Mouse (Mus musculus): ENCODE results near the gene Kcnma1. TPM values are rescaled to one million over a fixed set of nuclear protein-coding genes. Genes with fewer than 3 reads are reported as not detected.

Gene Kcnma1
- polyA plus RNA-seq, 1 experiment from 2014 or later = 1.0 TPM

DNA sequence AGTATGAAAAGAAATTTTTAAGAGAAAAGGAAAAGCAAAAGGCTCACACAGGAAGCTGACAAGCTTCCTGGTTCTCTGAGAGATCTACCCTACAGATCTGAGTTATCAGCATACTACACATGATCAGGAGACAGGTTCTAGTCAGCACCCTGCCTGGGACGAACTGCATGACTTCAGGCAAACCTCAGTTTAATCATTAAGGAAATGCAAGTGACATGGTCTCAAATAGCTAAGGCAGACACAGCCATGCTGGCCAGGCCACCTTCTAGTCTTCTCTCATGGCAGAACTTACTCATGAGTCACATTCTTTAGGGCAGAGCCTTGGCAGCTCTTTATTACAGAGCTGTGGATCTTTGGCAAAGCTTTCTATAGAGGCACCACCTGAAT is 227.6 kb downstream of the Kcnma1 start:
- H3K9me3 ChIP-seq (ENCODE audit: control insufficient read depth, low read length) = no peaks in the 10 kb centered on the region
- H3K36me3 ChIP-seq (ENCODE audit: control insufficient read depth, insufficient read depth, low read length) = no peaks in the 10 kb centered on the region
- 17% methylated on average over 1 of the region's 1 CpGs for WGBS
- no peak overlapping the region for H3K4me2 ChIP-seq (ENCODE audit: low read depth, low read length)
- no peak overlapping the region for H3K9ac ChIP-seq (ENCODE audit: low read length)
- H3K27me3 ChIP-seq (ENCODE audit: control insufficient read depth, insufficient read depth, low read depth, low read length) = no peaks in the 10 kb centered on the region
- peaks cover 6% of the 10 kb centered on the region; the same call in 1 of the 2 replicates for H3K4me1 ChIP-seq (replicated peaks; ENCODE audit: control insufficient read depth, insufficient read depth, low read length)
- H3K4me3 ChIP-seq (ENCODE audit: low read length) = no peak overlapping the region
- H3K27ac ChIP-seq (ENCODE audit: low read length) = no peak overlapping the region
- no peak for ATAC-seq (ENCODE audit: low read depth)

DNA sequence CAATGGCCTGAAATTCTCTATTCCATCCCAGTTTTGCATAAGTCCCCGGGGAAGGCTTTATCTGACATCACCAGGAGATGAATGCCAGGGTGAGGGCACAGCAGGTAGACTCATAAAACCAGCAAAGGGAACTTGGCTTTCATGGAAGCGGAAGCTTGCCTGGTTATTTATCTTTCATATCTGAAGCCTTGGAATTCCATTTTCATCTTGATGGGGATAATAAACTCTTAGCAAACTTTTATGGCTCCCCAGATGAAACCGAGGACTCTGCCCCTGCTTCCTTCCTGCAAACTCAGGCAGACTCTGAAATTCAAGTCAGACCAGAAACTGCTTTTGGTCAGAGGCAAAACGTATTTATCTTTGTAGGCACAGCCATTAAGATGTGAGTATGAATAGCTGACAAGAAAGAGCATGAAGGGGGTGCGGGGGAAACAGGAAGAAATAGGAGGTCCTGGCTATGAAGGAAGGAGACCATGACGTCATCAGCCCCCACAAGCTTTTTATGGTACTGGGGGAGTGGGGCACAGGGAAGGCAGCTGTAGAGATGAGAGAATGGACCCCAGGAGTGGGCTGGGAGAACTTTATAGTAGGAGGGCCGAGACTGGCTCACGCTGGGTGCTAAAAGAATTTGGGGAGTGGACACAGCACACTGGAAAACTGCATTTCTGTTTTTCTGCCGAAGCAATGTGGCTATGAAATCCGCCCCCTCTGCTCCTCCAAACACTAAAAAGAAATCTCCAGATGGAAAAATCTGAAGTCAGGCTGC is 228.2 kb downstream of the Kcnma1 start:
- no peaks in the 10 kb centered on the region for H3K9me3 ChIP-seq (ENCODE audit: control insufficient read depth, low read length)
- H3K9ac ChIP-seq (ENCODE audit: low read length) = no peak overlapping the region
- peaks cover 6% of the 10 kb centered on the region; the same call in 1 of the 2 replicates for H3K4me1 ChIP-seq (replicated peaks; ENCODE audit: control insufficient read depth, insufficient read depth, low read length)
- no peak overlapping the region for H3K27ac ChIP-seq (ENCODE audit: low read length)
- no peaks in the 10 kb centered on the region for H3K36me3 ChIP-seq (ENCODE audit: control insufficient read depth, insufficient read depth, low read length)
- no peaks in the 10 kb centered on the region for H3K27me3 ChIP-seq (ENCODE audit: control insufficient read depth, insufficient read depth, low read depth, low read length)
- H3K4me2 ChIP-seq (ENCODE audit: low read depth, low read length) = no peak overlapping the region
- 29% methylated on average over 10 of the region's 10 CpGs for WGBS
- H3K4me3 ChIP-seq (ENCODE audit: low read length) = no peak overlapping the region
- ATAC-seq (ENCODE audit: low read depth) = no peak

DNA sequence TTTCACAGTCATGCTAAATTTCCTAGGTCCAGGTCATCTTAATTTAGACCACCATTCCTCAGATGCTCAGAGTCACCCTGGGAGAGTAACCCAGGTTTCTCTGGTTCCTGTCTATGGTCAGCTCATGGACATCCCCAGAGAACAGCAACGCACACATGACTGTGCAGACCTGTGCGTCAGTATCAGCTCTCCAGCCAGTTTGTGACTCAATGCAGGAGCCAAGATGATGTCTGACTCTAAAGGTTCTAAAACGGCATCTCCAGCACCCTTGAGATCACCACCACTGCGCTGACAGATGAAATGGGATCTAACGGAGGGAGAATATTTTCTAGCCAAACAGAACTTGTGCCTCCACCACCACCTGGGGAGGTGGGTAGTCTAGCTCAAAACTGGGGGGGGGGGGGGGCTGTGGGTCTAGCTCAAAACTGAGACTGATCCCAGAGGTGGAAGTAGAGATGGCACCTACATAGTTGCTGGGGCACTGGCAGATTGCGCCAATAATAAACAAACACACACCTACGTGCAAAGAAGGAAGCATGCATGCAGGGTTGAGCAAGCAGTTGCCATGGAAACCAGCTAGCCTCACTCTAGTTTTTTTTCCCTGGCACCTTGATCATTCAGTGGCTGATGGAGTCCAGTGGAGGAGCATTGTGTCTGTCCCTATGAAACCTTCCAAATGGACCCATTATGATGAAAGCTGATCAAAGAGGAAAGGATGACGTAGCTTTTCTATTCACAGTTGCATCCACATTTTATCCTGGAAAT is 231.3 kb downstream of the Kcnma1 start:
- Histone ChIP-seq H3K4me3 (ENCODE audit: low read length) (no peak overlapping the region), H3K4me1 (replicated peaks; ENCODE audit: control insufficient read depth, insufficient read depth, low read length) (peaks cover 6% of the 10 kb centered on the region; the same call in 1 of the 2 replicates), H3K9ac (ENCODE audit: low read length) (no peak overlapping the region), H3K9me3 (ENCODE audit: control insufficient read depth, low read length) (no peaks in the 10 kb centered on the region), H3K36me3 (ENCODE audit: control insufficient read depth, insufficient read depth, low read length) (no peaks in the 10 kb centered on the region), H3K27ac (ENCODE audit: low read length) (no peak overlapping the region), H3K4me2 (ENCODE audit: low read depth, low read length) (no peak overlapping the region), H3K27me3 (ENCODE audit: control insufficient read depth, insufficient read depth, low read depth, low read length) (no peaks in the 10 kb centered on the region)
- no peak for ATAC-seq (ENCODE audit: low read depth)
- 67% methylated on average over 8 of the region's 8 CpGs for WGBS

DNA sequence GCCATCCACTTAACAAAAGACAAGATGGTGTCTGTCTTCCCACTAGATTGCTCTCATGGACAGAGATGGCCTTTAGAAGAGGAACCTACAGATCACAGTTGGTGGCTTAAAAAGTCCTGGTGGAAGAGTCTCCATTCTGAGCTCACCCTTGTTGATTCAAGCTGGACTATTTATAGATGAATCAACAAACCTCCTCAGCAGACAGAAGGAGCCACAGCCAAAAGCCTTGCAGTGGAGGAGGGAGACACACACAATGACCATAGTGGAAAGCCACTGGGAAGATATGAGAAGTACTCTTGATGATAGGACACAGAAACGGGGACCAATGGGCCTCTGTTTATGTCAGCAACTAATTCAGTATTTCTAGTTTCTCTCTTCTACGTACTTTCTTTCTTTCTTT is 239.7 kb downstream of the Kcnma1 start:
- Histone ChIP-seq H3K9me3 (ENCODE audit: control insufficient read depth, low read length) (no peaks in the 10 kb centered on the region), H3K9ac (ENCODE audit: low read length) (no peak overlapping the region)
- 66% methylated on average over 2 of the region's 2 CpGs for WGBS

DNA sequence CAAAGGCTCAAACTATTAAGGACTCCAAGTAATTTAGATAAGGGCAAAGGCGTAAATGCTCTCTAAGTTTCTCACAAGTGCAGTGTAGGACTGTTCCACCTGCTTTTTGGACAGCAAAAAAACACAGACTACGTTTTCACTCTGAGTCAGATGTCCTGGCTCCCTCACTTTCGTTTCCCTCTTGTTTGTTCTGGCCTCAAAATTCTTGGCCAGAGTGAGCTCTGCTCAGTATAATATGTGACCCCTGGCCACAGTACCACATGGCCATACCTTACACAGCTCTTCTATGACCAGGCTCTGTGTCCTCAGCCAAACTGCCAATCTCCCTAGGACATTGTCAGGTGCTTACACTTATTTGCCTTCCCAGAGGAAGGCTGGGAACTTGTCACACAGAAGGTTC is 241.6 kb downstream of the Kcnma1 start:
- no peak for ATAC-seq (ENCODE audit: low read depth)
- WGBS = 59% methylated on average over 3 of the region's 3 CpGs
- Histone ChIP-seq H3K9ac (ENCODE audit: low read length) (no peak overlapping the region), H3K27ac (ENCODE audit: low read length) (no peak overlapping the region), H3K4me1 (replicated peaks; ENCODE audit: control insufficient read depth, insufficient read depth, low read length) (no peaks in the 10 kb centered on the region), H3K9me3 (ENCODE audit: control insufficient read depth, low read length) (no peaks in the 10 kb centered on the region), H3K27me3 (ENCODE audit: control insufficient read depth, insufficient read depth, low read depth, low read length) (no peaks in the 10 kb centered on the region), H3K4me2 (ENCODE audit: low read depth, low read length) (no peak overlapping the region), H3K4me3 (ENCODE audit: low read length) (no peak overlapping the region), H3K36me3 (ENCODE audit: control insufficient read depth, insufficient read depth, low read length) (no peaks in the 10 kb centered on the region)

More for the DNA sequence above, 239.7 kb downstream of the Kcnma1 start:
- H3K27me3 ChIP-seq (ENCODE audit: control insufficient read depth, insufficient read depth, low read depth, low read length) = no peaks in the 10 kb centered on the region
- H3K4me2 ChIP-seq (ENCODE audit: low read depth, low read length) = no peak overlapping the region
- no peak overlapping the region for H3K27ac ChIP-seq (ENCODE audit: low read length)
- ATAC-seq (ENCODE audit: low read depth) = no peak
- H3K4me1 ChIP-seq (replicated peaks; ENCODE audit: control insufficient read depth, insufficient read depth, low read length) = no peaks in the 10 kb centered on the region
- H3K36me3 ChIP-seq (ENCODE audit: control insufficient read depth, insufficient read depth, low read length) = no peaks in the 10 kb centered on the region
- H3K4me3 ChIP-seq (ENCODE audit: low read length) = no peak overlapping the region

DNA sequence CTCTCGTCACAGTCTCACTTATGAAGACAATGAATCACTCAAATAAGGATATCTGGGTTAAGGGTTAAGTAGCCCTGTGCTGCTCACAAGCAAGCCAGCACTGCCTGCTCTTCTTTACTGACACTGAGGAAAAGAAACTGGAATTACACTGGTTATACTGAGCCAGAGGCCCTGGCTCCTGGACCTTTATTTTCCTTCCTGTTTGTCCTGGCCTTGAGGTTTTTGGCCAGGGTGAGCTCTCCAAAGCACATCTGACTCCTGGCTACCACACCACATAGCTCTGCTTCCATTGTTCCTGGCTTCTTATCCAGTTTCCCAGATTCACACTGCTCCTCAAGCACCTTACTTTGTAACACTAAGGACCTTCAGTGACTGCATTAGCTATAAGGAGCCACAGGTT is 242.5 kb downstream of the Kcnma1 start:
- no peak for ATAC-seq (ENCODE audit: low read depth)
- Histone ChIP-seq H3K4me2 (ENCODE audit: low read depth, low read length) (no peak overlapping the region), H3K9me3 (ENCODE audit: control insufficient read depth, low read length) (no peaks in the 10 kb centered on the region), H3K27ac (ENCODE audit: low read length) (no peak overlapping the region), H3K4me3 (ENCODE audit: low read length) (no peak overlapping the region), H3K9ac (ENCODE audit: low read length) (no peak overlapping the region), H3K4me1 (replicated peaks; ENCODE audit: control insufficient read depth, insufficient read depth, low read length) (no peaks in the 10 kb centered on the region), H3K27me3 (ENCODE audit: control insufficient read depth, insufficient read depth, low read depth, low read length) (no peaks in the 10 kb centered on the region), H3K36me3 (ENCODE audit: control insufficient read depth, insufficient read depth, low read length) (no peaks in the 10 kb centered on the region)
- 53% methylated on average over 1 of the region's 1 CpGs for WGBS

DNA sequence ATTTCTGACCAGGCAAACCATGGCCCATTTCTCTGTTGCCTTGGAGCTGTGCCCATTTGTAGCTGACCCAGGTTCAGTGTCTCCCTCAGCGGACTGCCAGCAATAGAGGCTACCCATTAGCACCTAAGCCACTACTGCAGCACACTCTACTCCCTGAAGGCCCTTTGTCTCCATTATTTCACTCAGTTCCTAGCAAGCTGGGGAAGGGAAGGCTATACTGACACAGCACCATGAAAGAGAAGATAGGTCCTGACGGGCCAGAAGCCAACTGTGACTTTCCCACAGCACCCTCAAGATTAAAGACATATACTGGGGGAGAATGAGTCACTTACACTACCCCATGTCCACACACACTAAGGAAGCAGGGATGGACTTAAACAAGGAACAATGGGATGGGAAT is 251.8 kb downstream of the Kcnma1 start:
- no peaks in the 10 kb centered on the region for H3K36me3 ChIP-seq (ENCODE audit: control insufficient read depth, insufficient read depth, low read length)
- no peak overlapping the region for H3K4me3 ChIP-seq (ENCODE audit: low read length)
- no peaks in the 10 kb centered on the region for H3K9me3 ChIP-seq (ENCODE audit: control insufficient read depth, low read length)
- no peak overlapping the region for H3K9ac ChIP-seq (ENCODE audit: low read length)
- no peaks in the 10 kb centered on the region for H3K4me1 ChIP-seq (replicated peaks; ENCODE audit: control insufficient read depth, insufficient read depth, low read length)
- no peak for ATAC-seq (ENCODE audit: low read depth)
- WGBS = 83% methylated on average over 2 of the region's 2 CpGs
- no peak overlapping the region for H3K4me2 ChIP-seq (ENCODE audit: low read depth, low read length)
- no peak overlapping the region for H3K27ac ChIP-seq (ENCODE audit: low read length)
- H3K27me3 ChIP-seq (ENCODE audit: control insufficient read depth, insufficient read depth, low read depth, low read length) = no peaks in the 10 kb centered on the region

DNA sequence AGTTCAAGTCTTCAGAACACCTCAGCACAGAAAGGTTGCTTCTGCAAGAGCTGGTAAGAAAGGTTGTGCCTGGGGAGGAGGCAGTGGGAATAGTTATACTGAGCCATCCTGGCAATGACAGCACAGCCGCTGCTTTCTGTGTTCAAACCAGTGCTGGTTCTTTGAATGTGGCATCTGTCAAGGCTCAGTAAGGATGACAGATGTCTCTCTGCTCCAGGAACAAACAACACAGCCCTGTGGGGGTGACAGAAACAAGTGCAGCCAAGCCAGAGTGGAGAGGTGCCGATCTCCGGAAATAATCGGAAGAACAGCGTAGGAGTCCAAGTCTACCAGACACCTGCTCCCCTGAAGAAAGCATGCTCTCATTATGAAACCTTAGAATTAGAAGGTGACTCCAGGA is 254.7 kb downstream of the Kcnma1 start:
- H3K9me3 ChIP-seq (ENCODE audit: control insufficient read depth, low read length) = no peaks in the 10 kb centered on the region
- no peak for ATAC-seq (ENCODE audit: low read depth)
- H3K4me1 ChIP-seq (replicated peaks; ENCODE audit: control insufficient read depth, insufficient read depth, low read length) = no peaks in the 10 kb centered on the region
- H3K27me3 ChIP-seq (ENCODE audit: control insufficient read depth, insufficient read depth, low read depth, low read length) = no peaks in the 10 kb centered on the region
- WGBS = 84% methylated on average over 5 of the region's 5 CpGs
- no peak overlapping the region for H3K27ac ChIP-seq (ENCODE audit: low read length)
- no peak overlapping the region for H3K9ac ChIP-seq (ENCODE audit: low read length)
- no peak overlapping the region for H3K4me3 ChIP-seq (ENCODE audit: low read length)
- no peak overlapping the region for H3K4me2 ChIP-seq (ENCODE audit: low read depth, low read length)
- H3K36me3 ChIP-seq (ENCODE audit: control insufficient read depth, insufficient read depth, low read length) = no peaks in the 10 kb centered on the region

DNA sequence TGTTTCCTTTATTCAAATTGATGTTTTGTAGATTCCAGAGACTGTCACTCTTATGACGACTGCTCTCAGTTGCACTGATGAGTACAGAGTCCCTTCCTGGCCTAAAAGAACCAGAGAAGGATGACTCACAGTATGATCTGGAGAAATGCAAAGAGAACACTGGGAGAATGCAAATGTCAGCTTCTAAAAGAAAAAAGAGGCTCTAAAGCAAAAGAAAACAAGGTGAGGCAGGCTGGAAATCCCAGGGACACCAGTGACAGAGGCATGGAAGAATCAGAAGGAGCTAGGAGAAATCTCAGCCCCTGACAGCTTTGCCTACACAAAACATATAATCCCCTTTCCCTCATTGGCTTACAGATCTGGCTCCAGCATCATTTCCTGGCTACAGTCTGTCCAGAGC is 255.9 kb downstream of the Kcnma1 start:
- Histone ChIP-seq H3K9ac (ENCODE audit: low read length) (no peak overlapping the region), H3K27me3 (ENCODE audit: control insufficient read depth, insufficient read depth, low read depth, low read length) (no peaks in the 10 kb centered on the region), H3K27ac (ENCODE audit: low read length) (no peak overlapping the region), H3K4me1 (replicated peaks; ENCODE audit: control insufficient read depth, insufficient read depth, low read length) (no peaks in the 10 kb centered on the region), H3K9me3 (ENCODE audit: control insufficient read depth, low read length) (no peaks in the 10 kb centered on the region), H3K36me3 (ENCODE audit: control insufficient read depth, insufficient read depth, low read length) (no peaks in the 10 kb centered on the region), H3K4me3 (ENCODE audit: low read length) (no peak overlapping the region), H3K4me2 (ENCODE audit: low read depth, low read length) (no peak overlapping the region)
- 64% methylated on average over 1 of the region's 1 CpGs for WGBS
- ATAC-seq (ENCODE audit: low read depth) = no peak
